ENCODE assay signal across 20 mouse cellular contexts in the genomic region with DNA sequence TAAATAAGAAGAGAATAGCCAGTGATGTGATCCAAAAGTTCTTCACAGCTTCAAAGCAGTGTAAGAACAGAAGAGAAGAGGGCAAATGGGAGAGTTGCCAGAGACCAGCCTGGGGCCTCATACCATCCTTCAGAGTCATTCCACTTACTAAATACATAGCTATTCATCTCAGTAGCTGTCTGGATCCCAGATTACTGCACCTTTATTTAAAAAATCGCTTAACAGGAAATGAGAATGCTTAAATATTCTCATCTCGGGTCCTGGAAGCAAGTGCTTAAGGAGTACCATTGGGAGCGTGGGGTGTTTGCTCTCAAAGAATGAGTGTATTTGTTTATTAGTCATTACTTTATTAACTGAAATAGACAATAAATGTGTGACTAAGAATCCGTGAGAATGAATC.
DNase-seq lines count a peak whose midpoint lies in the region; ATAC-seq and TF ChIP-seq lines count a peak whose summit lies in the region.
"Had no signal": no experiment of that assay in that cellular context is flagged by ENCODE, and none has a peak within 500 bp of the region (broad histone marks: within the 10 kb centered on the region; RNA-seq: fewer than 3 reads in every experiment).

No protein-coding gene starts in this region.

- TF ChIP-seq CTCF in lung, postnatal 0 days (IDR thresholded peaks at IDR 0.05): no peak

- DNase-seq in lung, postnatal 0 days (ENCODE audit: low spot score): peak; percentile 51
- DNase-seq in lung, postnatal 36 days: no peak
- peak; percentile 76 for DNase-seq in NIH3T3 (ENCODE audit: low read depth)
- DNase-seq in fibroblast of lung, adult 2 months (ENCODE audit: low read depth): peak; percentile 18
- no peak for DNase-seq in right cerebral cortex, postnatal 14 days
- no peak for DNase-seq in urinary bladder, adult 2 months (ENCODE audit: low spot score)
- DNase-seq: adrenal gland, adult 8-10 months; cerebellum, adult 11-12 months; cerebellum, adult 9-10 months; cerebellum, postnatal 25 days; gastrocnemius, postnatal 36 days; heart, adult 11 months; heart, postnatal 10 days; heart, postnatal 4 days had no signal

- no peaks in the 10 kb centered on the region for H3K27me3 ChIP-seq in lung, postnatal 0 days (replicated peaks; ENCODE audit: insufficient read depth, low read length)
- H3K27me3 ChIP-seq: embryonic facial prominence, embryonic 13.5 days; forebrain, embryonic 15.5 days; hindbrain, embryonic 12.5 days had no signal

- H3K9ac ChIP-seq in lung, postnatal 0 days (replicated peaks; ENCODE audit: low read depth): no peak overlapping the region
- H3K9ac ChIP-seq: embryonic facial prominence, embryonic 13.5 days; forebrain, embryonic 15.5 days; hindbrain, embryonic 12.5 days had no signal

- H3K4me1 ChIP-seq in lung, postnatal 0 days (ENCODE audit: insufficient read depth, low read depth, low read length): no peaks in the 10 kb centered on the region
- H3K4me1 ChIP-seq: embryonic facial prominence, embryonic 13.5 days; forebrain, embryonic 15.5 days; hindbrain, embryonic 12.5 days had no signal

- H3K4me3 ChIP-seq in lung, postnatal 0 days (ENCODE audit: low read depth, low read length): no peak overlapping the region
- H3K4me3 ChIP-seq: embryonic facial prominence, embryonic 13.5 days; erythroblast, embryonic 14.5 days; forebrain, embryonic 15.5 days; hindbrain, embryonic 12.5 days had no signal

- peak; percentile 58; the same call in 1 of the 2 replicates for TF ChIP-seq EP300 in lung, postnatal 0 days (IDR thresholded peaks at IDR 0.05)

- H3K27ac ChIP-seq in lung, postnatal 0 days (ENCODE audit: low read length): no peak overlapping the region
- H3K27ac ChIP-seq: embryonic facial prominence, embryonic 13.5 days; forebrain, embryonic 15.5 days; hindbrain, embryonic 12.5 days; hindbrain, postnatal 0 days had no signal

- peak; percentile 33; the same call in 1 of the 2 replicates for ATAC-seq in lung, postnatal 0 days
- no peak for ATAC-seq in megakaryocyte-erythroid progenitor cell, adult 5-6 weeks (replicated peaks; ENCODE audit: low FRiP score, low TSS enrichment, poor library complexity, severe bottlenecking)
- ATAC-seq: forebrain, embryonic 15.5 days; hindbrain, postnatal 0 days had no signal

- H3K4me2 ChIP-seq in lung, postnatal 0 days (replicated peaks; ENCODE audit: low read depth, low read length): no peak overlapping the region
- H3K4me2 ChIP-seq: embryonic facial prominence, embryonic 13.5 days; forebrain, embryonic 15.5 days; hindbrain, embryonic 12.5 days had no signal

- H3K36me3 ChIP-seq in lung, postnatal 0 days (ENCODE audit: insufficient read depth, low read length): no peaks in the 10 kb centered on the region
- H3K36me3 ChIP-seq: embryonic facial prominence, embryonic 13.5 days; forebrain, embryonic 15.5 days; hindbrain, embryonic 12.5 days had no signal

- 30% methylated on average over 4 of the region's 4 CpGs for WGBS in lung, postnatal 0 days

- no peaks in the 10 kb centered on the region for H3K9me3 ChIP-seq in lung, postnatal 0 days (ENCODE audit: low read length)
- H3K9me3 ChIP-seq: embryonic facial prominence, embryonic 13.5 days; forebrain, embryonic 15.5 days; hindbrain, embryonic 12.5 days had no signal

Comparison
In these comparisons a context has a peak if more than half of its experiments do, and no peak if none do; other contexts are left out.
1. DNase-seq: peak in lung, postnatal 0 days (single experiment), NIH3T3 (single experiment) and fibroblast of lung, adult 2 months (single experiment); none in lung, postnatal 36 days (single experiment), right cerebral cortex, postnatal 14 days (single experiment) and urinary bladder, adult 2 months (single experiment).